Mouse (Mus musculus) heart, adult 8-10 months (tissue): ENCODE data around the gene Eno2. TPM values are rescaled to one million over a fixed set of nuclear protein-coding genes. Genes with fewer than 3 reads are reported as not detected.

ENCODE experiments used
- DNase-seq: peaks from one replicate; pipeline ENCODE4 v3.0.0; 2022; ENCODE audit warnings: low spot score
- total RNA-seq, 4 experiments: library from RNA; stranded (reverse); gene quantifications; 2 replicates each; pipeline ENCODE4 v1.2.4; 2022

Eno2 gene
- total RNA-seq, 4 experiments from 2014 or later: 3.2 to 6.1 (median 4.8) TPM

GRCm38 (mm10) chr6:124767536-124767919 is 1.9 kb downstream of the Eno2 start:
- no peak for DNase-seq

- no peak for DNase-seq
These were observed 3.5 kb downstream of the Eno2 start for GRCm38 (mm10) chr6:124765951-124766350.

- DNase-seq: peak; percentile 87
These were observed 10.2 kb downstream of the Eno2 start for GRCm38 (mm10) chr6:124759259-124759658.

GRCm38 (mm10) chr6:124758849-124759232 is 10.6 kb downstream of the Eno2 start:
- no peak for DNase-seq

GRCm38 (mm10) chr6:124757909-124758848 is 11.3 kb downstream of the Eno2 start:
- DNase-seq: peak; percentile 69

GRCm38 (mm10) chr6:124757351-124757880 is 12.1 kb downstream of the Eno2 start:
- DNase-seq: no peak

GRCm38 (mm10) chr6:124756652-124757350 is 12.7 kb downstream of the Eno2 start:
- peak; percentile 77 for DNase-seq

- peak; percentile 58 for DNase-seq
These were observed 13.5 kb downstream of the Eno2 start, which contains the start of the genes Gm45234 and Atn1 for GRCm38 (mm10) chr6:124755831-124756595. TSS of gene Gm45234 (minus strand) at chr6:124756021. TSS of gene Atn1 (minus strand) at chr6:124756524.

GRCm38 (mm10) chr6:124755306-124755705 is 14.2 kb downstream of the Eno2 start:
- no peak for DNase-seq

- no peak for DNase-seq
These were observed 15.6 kb downstream of the Eno2 start for GRCm38 (mm10) chr6:124753861-124754260.

- no peak for DNase-seq
These were observed 19.1 kb downstream of the Eno2 start for GRCm38 (mm10) chr6:124750405-124750804.

GRCm38 (mm10) chr6:124746654-124747632 is 22.5 kb downstream of the Eno2 start:
- DNase-seq: no peak

- no peak for DNase-seq
These were observed 23.2 kb downstream of the Eno2 start for GRCm38 (mm10) chr6:124746296-124746605.

- DNase-seq: peak; percentile 90
These were observed 23.8 kb downstream of the Eno2 start for GRCm38 (mm10) chr6:124745490-124746295.

- DNase-seq: no peak
These were observed 24.6 kb downstream of the Eno2 start for GRCm38 (mm10) chr6:124744755-124745321.

- no peak for DNase-seq
These were observed 25.8 kb downstream of the Eno2 start for GRCm38 (mm10) chr6:124743647-124744046.

GRCm38 (mm10) chr6:124742839-124743514 is 26.5 kb downstream of the Eno2 start:
- no peak for DNase-seq

GRCm38 (mm10) chr6:124741842-124742241 is 27.6 kb downstream of the Eno2 start:
- no peak for DNase-seq
